Mouse (Mus musculus) cerebellum, postnatal 14 days (tissue): ENCODE data around the gene Col18a1.
"Not testable (repeated sequence)": the region's sequence is repeated elsewhere in the genome, so short reads cannot be mapped to it uniquely, and the experiment has no call there.

ENCODE experiments used
- DNase-seq, 2 experiments: peaks; one replicate each; pipeline ENCODE4 v3.0.0; 2021; ENCODE audit warnings: mixed read lengths in 2 of 2

Gene Col18a1

GRCm38 (mm10) chr10:77134807-77135152, 31.6 kb downstream of the Col18a1 start:
- DNase-seq = not testable (repeated sequence)

GRCm38 (mm10) chr10:77133951-77134806, 32.2 kb downstream of the Col18a1 start:
- DNase-seq = no peak

- DNase-seq = no peak
Measured at GRCm38 (mm10) chr10:77132118-77132517, 34.2 kb downstream of the Col18a1 start.

- peak in 1 of 2 experiments; percentile 40 for DNase-seq
Measured at GRCm38 (mm10) chr10:77131536-77131935, 34.8 kb downstream of the Col18a1 start.

GRCm38 (mm10) chr10:77130561-77131240, 35.6 kb downstream of the Col18a1 start:
- DNase-seq = peak; percentile 97 to 98

- peak; percentile 67 to 81 for DNase-seq
Measured at GRCm38 (mm10) chr10:77129637-77130410, 36.5 kb downstream of the Col18a1 start.

GRCm38 (mm10) chr10:77127926-77128325, 38.4 kb downstream of the Col18a1 start:
- DNase-seq = no peak

GRCm38 (mm10) chr10:77126590-77126989, 39.8 kb downstream of the Col18a1 start:
- no peak for DNase-seq

GRCm38 (mm10) chr10:77125078-77125731, 41.1 kb downstream of the Col18a1 start:
- DNase-seq = no peak

GRCm38 (mm10) chr10:77123953-77124352, 42.4 kb downstream of the Col18a1 start:
- no peak for DNase-seq

GRCm38 (mm10) chr10:77121287-77122022, 44.9 kb downstream of the Col18a1 start:
- DNase-seq = no peak

GRCm38 (mm10) chr10:77120501-77120900, 45.8 kb downstream of the Col18a1 start:
- DNase-seq = no peak

- DNase-seq = no peak
Measured at GRCm38 (mm10) chr10:77119437-77119836, 46.9 kb downstream of the Col18a1 start.

- peak in 1 of 2 experiments; percentile 46 for DNase-seq
Measured at GRCm38 (mm10) chr10:77118361-77118760, 48.0 kb downstream of the Col18a1 start.

- DNase-seq = no peak
Measured at GRCm38 (mm10) chr10:77116537-77117455, 49.6 kb downstream of the Col18a1 start.

- DNase-seq = no peak
Measured at GRCm38 (mm10) chr10:77113489-77114240, 52.7 kb downstream of the Col18a1 start.

- DNase-seq = no peak
Measured at GRCm38 (mm10) chr10:77111550-77112249, 54.6 kb downstream of the Col18a1 start.

- no peak for DNase-seq
Measured at GRCm38 (mm10) chr10:77110843-77111242, 55.5 kb downstream of the Col18a1 start.

GRCm38 (mm10) chr10:77110010-77110409, 56.3 kb downstream of the Col18a1 start:
- no peak for DNase-seq
